Mouse (Mus musculus) effector memory CD4-positive, alpha-beta T cell, adult 5 months (primary cell): Measurements from ENCODE around the gene Adgrg1. TPM values are rescaled to one million over a fixed set of nuclear protein-coding genes. Genes with fewer than 3 reads are reported as not detected.

Experiments
- polyA plus RNA-seq: library from polyadenylated mRNA; unstranded; fragments of 100-300 nt; shearing (Covaris generic); gene quantifications from one replicate; pipeline ENCODE4 v1.2.1, GENCODE M21; 2017

The Adgrg1 gene
- polyA plus RNA-seq, result 0.60 TPM

DNA sequence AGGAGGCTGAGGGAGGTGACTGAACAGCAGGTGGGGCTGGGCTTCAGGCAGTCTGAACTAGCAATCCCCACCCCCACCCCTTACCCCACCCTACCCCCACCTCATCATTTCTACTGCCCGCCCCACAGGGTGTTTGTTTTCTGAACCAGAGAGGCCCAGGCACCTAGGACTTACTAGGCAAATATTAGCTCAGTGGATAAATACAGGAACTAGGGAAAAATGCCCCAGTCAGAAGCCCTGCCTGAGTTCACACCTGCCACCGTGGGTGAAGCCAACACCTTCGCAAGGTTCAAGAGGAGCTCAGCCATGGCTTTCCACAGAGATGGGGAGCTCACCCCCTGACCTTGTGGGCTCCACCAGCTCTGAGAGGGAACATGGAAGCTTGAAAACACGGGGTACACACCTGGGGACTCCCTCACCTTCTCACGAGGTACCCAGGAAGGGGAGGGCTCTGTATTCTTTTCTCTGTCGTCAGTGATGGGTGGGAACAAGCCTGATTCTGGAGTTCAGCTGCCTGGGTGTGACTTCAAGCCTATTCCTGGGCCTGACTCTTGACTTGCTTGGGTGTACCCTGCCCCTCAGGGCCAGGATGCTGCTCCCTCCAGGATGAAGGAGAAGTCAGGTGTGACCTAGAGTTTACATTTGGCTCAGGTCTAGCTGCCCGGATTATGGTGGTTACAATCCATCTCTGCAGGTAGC is at the start of gene Adgrg1:
TSS of gene Adgrg1 (plus strand) at position 285 of the 699 bp plus-strand sequence.

DNA sequence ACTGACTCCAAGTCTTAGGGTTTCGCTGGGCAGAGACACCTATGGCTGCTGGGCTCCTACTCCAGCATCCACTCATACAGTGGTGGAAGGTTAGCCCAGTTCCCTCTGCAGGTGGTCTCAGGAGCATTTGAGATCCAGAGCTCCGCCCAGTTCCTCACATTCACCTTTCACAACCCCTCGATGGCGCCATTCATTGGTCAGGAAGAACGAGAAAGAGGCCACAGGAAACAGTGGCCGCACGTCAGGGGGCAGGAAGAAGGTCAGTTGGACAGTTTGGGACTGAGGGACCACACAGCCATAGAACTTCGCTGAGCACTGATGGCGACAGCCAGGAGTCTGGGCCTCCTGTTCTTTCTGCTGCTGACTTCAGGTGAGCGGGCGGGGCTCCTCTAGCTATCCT is 42.9 kb downstream of the Adgrg1 start, which contains the start of gene Adgrg3:
TSS of gene Adgrg3 (plus strand) at position 242 of the 400 bp plus-strand sequence.

DNA sequence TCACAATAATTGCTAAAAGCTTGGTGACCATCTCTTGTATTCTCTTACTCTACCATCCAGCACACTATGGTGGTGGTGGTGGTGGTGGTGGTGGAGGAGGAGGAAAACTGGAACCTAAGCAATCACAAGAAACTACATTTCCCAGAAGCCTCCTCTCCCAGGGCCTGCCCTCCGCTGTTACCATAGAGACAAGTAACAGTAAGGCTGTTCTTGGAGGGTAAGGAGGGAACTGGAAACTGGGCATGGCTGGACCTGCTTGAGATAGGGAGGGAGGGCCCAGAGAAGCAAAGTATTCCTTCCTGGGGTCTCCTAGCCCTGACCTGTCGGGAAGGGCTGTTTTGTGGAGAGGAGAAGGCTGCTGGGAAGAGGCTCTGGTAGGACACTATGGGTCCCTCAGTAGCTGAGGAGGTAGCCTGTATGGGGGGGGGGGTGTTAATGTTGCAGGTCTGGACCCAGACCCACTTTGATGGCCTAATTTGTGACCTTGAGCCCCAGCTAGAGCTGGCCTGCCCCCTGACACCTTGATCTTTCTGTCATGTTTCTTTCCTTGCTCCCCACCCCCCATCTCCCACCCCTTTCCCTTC is 80.5 kb downstream of the Adgrg1 start, which contains the start of gene Drc7:
TSS of gene Drc7 (plus strand) at position 177 of the 584 bp plus-strand sequence.

Other genes starting within 250 kb of the Adgrg1 start
- not detected for gene Ccl22, start 229.2 kb upstream of the Adgrg1 start, polyA plus RNA-seq
- not detected for gene Cx3cl1, start 202.7 kb upstream of the Adgrg1 start, polyA plus RNA-seq
- not detected for gene Ccl17, start 164.3 kb upstream of the Adgrg1 start, polyA plus RNA-seq
- gene Coq9, start 136.4 kb upstream of the Adgrg1 start, polyA plus RNA-seq, result 35.6 TPM
- gene Ciapin1, start 136.4 kb upstream of the Adgrg1 start, polyA plus RNA-seq, result 93.5 TPM
- 87.9 TPM for gene Polr2c, start 117.3 kb upstream of the Adgrg1 start, polyA plus RNA-seq
- 2.1 TPM for gene Dok4, start 98.4 kb upstream of the Adgrg1 start, polyA plus RNA-seq
- gene Ccdc102a, start 56.7 kb upstream of the Adgrg1 start, polyA plus RNA-seq, result 0.16 TPM
- not detected for gene Adgrg5, start 51.1 kb upstream of the Adgrg1 start, polyA plus RNA-seq
- 2.0 TPM for gene Adgrg3, start 42.9 kb downstream of the Adgrg1 start, polyA plus RNA-seq
- gene Drc7, start 80.4 kb downstream of the Adgrg1 start, polyA plus RNA-seq, result 0.12 TPM
- 20.9 TPM for gene Katnb1, start 106.4 kb downstream of the Adgrg1 start, polyA plus RNA-seq
- not detected for gene Kifc3, start 228.1 kb downstream of the Adgrg1 start, polyA plus RNA-seq